Mouse (Mus musculus) MEL (cell line): Measurements from ENCODE around the gene Pigs. TPM values are rescaled to one million over a fixed set of nuclear protein-coding genes. Genes with fewer than 3 reads are reported as not detected.

ENCODE experiments used
- DNase-seq: peaks from one replicate; pipeline ENCODE4 v3.0.0; 2011; ENCODE audit warnings: low read depth, low spot score
- H3K27ac ChIP-seq: 2 replicates; pipeline ENCODE4 v1.5.1; 2012; ENCODE audit warnings: low read depth, mild to moderate bottlenecking, control low read depth, low read length, moderate library complexity; ENCODE audit not compliant: control insufficient read depth
- H3K27me3 ChIP-seq, 2 experiments: fragments of 150-350 bp in 1 of 2; sonication (generic) in 1 of 2; 2 replicates each; pipeline ENCODE4 v1.6.1; 2012; ENCODE audit warnings: low read length in 2 of 2, mild to moderate bottlenecking in 2 of 2, improper control_type of control experiment in 1 of 2, moderate library complexity in 1 of 2; ENCODE audit not compliant: insufficient read depth in 2 of 2, control insufficient read depth in 1 of 2
- H3K36me3 ChIP-seq, 2 experiments: 2 replicates each; pipeline ENCODE4 v1.6.1; 2012 to 2014; ENCODE audit warnings: low read length in 2 of 2, improper control_type of control experiment in 1 of 2, inconsistent platforms in 1 of 2, mild to moderate bottlenecking in 1 of 2; ENCODE audit not compliant: insufficient read depth in 2 of 2, control insufficient read depth in 1 of 2
- H3K4me1 ChIP-seq, 2 experiments: fragments of 150-350 bp in 1 of 2; sonication (generic) in 1 of 2; 2 replicates each; pipeline ENCODE4 v1.6.1; 2012; ENCODE audit warnings: low read length in 2 of 2, improper control_type of control experiment in 1 of 2, mild to moderate bottlenecking in 1 of 2; ENCODE audit not compliant: insufficient read depth in 2 of 2, control insufficient read depth in 1 of 2
- H3K4me3 ChIP-seq, 2 experiments: fragments of 150-350 bp in 1 of 2; sonication (generic) in 1 of 2; 2 replicates each; pipeline ENCODE4 v1.5.1; 2012; ENCODE audit warnings: low read depth in 2 of 2, low read length in 2 of 2, mild to moderate bottlenecking in 2 of 2, moderate library complexity in 2 of 2, control low read depth in 1 of 2, improper control_type of control experiment in 1 of 2; ENCODE audit not compliant: control insufficient read depth in 1 of 2, insufficient read depth in 1 of 2
- H3K79me2 ChIP-seq: 2 replicates; pipeline ENCODE4 v1.6.1; 2012; ENCODE audit warnings: mild to moderate bottlenecking, low read length, moderate library complexity; ENCODE audit not compliant: control insufficient read depth, poor library complexity, insufficient read depth
- H3K9ac ChIP-seq: 2 replicates; pipeline ENCODE4 v1.6.1; 2012; ENCODE audit warnings: low read depth, mild to moderate bottlenecking, control low read depth, low read length, moderate library complexity; ENCODE audit not compliant: control insufficient read depth, poor library complexity, severe bottlenecking
- H3K9me3 ChIP-seq: fragments of 150-350 bp; sonication (generic); replicated peaks from 2 replicates; pipeline ENCODE4 v1.6.1; 2012; ENCODE audit warnings: mild to moderate bottlenecking, low read length, improper control_type of control experiment, moderate library complexity; ENCODE audit not compliant: insufficient read depth
- CTCF ChIP-seq, 3 experiments: IDR thresholded peaks in 2 of 3; conservative IDR thresholded peaks in 1 of 3; 2 replicates each; pipeline ENCODE4 v1.5.1; 2011 to 2012; ENCODE audit warnings: low read length in 3 of 3, low read depth in 2 of 3, mild to moderate bottlenecking in 2 of 3, improper control_type of control experiment in 1 of 3, inconsistent platforms in 1 of 3, mixed read lengths in 1 of 3, moderate library complexity in 1 of 3; ENCODE audit not compliant: control insufficient read depth in 1 of 3, insufficient read depth in 1 of 3, poor library complexity in 1 of 3, severe bottlenecking in 1 of 3
- E2F4 ChIP-seq: IDR thresholded peaks from 2 replicates; pipeline ENCODE4 v1.6.1; 2011; ENCODE audit warnings: low read depth, low read length, improper control_type of control experiment, borderline replicate concordance
- HCFC1 ChIP-seq: IDR thresholded peaks from 2 replicates; pipeline ENCODE4 v1.6.1; 2012; ENCODE audit warnings: low read depth, mild to moderate bottlenecking, inconsistent platforms, low read length, improper control_type of control experiment, moderate library complexity
- MAFK ChIP-seq: IDR thresholded peaks from 2 replicates; pipeline ENCODE4 v1.6.1; 2011; ENCODE audit warnings: low read depth, mild to moderate bottlenecking, low read length, improper control_type of control experiment, borderline replicate concordance
- NRF1 ChIP-seq: IDR thresholded peaks from 2 replicates; pipeline ENCODE4 v1.6.1; 2014; ENCODE audit warnings: low read depth, mild to moderate bottlenecking, inconsistent platforms, low read length, improper control_type of control experiment, moderate library complexity; ENCODE audit not compliant: poor library complexity, insufficient read depth, severe bottlenecking
- POLR2AphosphoS2 ChIP-seq: IDR thresholded peaks from 2 replicates; pipeline ENCODE4 v1.6.1; 2011; ENCODE audit warnings: low read length, improper control_type of control experiment
- RAD21 ChIP-seq: IDR thresholded peaks from 2 replicates; pipeline ENCODE4 v1.6.1; 2011; ENCODE audit warnings: mild to moderate bottlenecking, low read depth, low read length, improper control_type of control experiment
- SIN3A ChIP-seq: IDR thresholded peaks from 2 replicates; pipeline ENCODE4 v1.6.1; 2012; ENCODE audit warnings: low read length, improper control_type of control experiment, inconsistent platforms
- SMC3 ChIP-seq: IDR thresholded peaks from 2 replicates; pipeline ENCODE4 v1.6.1; 2011; ENCODE audit warnings: low read depth, low read length, improper control_type of control experiment
- TBP ChIP-seq: IDR thresholded peaks from 2 replicates; pipeline ENCODE4 v1.8.0; 2011; ENCODE audit warnings: low read depth, low read length, improper control_type of control experiment
- USF1 ChIP-seq: IDR thresholded peaks from 2 replicates; pipeline ENCODE4 v1.6.1; 2014; ENCODE audit warnings: low read depth, mild to moderate bottlenecking, inconsistent platforms, low read length, improper control_type of control experiment, moderate library complexity
- ZC3H11A ChIP-seq: IDR thresholded peaks from 2 replicates; pipeline ENCODE4 v1.6.1; 2012; ENCODE audit warnings: low read depth, mild to moderate bottlenecking, inconsistent platforms, low read length, improper control_type of control experiment
- ZKSCAN1 ChIP-seq: IDR thresholded peaks from 2 replicates; pipeline ENCODE4 v1.6.1; 2012; ENCODE audit warnings: low read depth, mild to moderate bottlenecking, inconsistent platforms, low read length, improper control_type of control experiment, moderate library complexity
- polyA plus RNA-seq, 2 experiments: library from polyadenylated mRNA; stranded (reverse) in 1 of 2; unstranded in 1 of 2; fragments of >175 nt in 1 of 2; fragments of >200 nt in 1 of 2; gene quantifications; 2 replicates each; pipeline versions ENCODE4 v1.2.1 to v1.2.4; 2012; ENCODE audit warnings: low replicate concordance in 2 of 2, low read depth in 1 of 2; ENCODE audit not compliant: insufficient read length in 2 of 2, insufficient read depth in 1 of 2, missing spikeins in 1 of 2
- total RNA-seq: library from RNA; depleted of rRNA; stranded (reverse); fragments of 300-350 nt; gene quantifications from 2 replicates; pipeline ENCODE4 v1.2.3, GENCODE M21; 2012

The Pigs gene
- total and polyA plus RNA-seq, 3 experiments: 28.5 to 97.1 (median 51.2) TPM

DNA sequence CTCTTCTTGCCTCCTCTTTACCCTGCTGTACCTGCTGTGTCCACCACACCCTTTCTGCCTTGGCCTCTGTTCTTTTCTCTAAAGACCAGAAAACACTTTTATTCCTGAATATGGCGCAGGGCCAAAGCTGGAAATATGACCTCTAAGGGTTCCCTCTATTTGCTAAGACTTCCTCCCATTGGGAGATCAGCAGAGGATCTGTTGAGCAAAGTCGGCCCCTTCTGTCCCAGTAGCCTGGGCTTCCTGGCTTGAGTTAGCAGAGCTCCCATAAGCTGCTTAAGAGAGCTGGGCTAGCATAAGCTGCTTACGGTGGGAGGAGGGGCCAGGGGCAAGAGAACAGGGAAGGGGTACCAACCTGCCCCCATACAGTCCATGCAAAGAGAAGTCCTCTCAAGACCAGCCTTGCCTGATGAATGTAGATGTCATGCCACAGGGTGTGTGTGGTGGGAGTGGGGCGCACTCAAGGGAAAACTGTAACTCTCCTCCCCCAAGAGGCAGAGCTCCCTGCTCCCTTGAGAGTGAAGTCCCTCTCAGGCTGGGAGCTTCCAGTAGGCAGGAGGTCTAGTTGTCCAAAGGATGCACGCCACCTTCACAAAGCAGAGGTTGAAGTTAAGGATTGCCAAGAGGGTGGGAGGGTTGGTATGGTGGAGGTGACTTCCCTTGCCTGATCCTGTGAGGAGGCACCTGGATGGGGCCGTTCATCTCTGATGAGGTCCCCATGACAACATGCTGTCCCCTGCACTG lies 18.3 kb downstream of the Pigs start:
- Histone ChIP-seq H3K79me2 (peaks cover 9% of the 10 kb centered on the region), H3K27me3 (no peaks in the 10 kb centered on the region), H3K36me3 (peaks cover 0 to 21% of the 10 kb centered on the region in 2 experiments; a peak in 2 of 4 replicates), H3K9me3 (no peaks in the 10 kb centered on the region), H3K4me1 (peaks cover 13 to 25% of the 10 kb centered on the region in 2 experiments), H3K4me3 (peak overlapping the region in 1 of 2 experiments; percentile 6; a peak in 1 of 4 replicates), H3K27ac (peak overlapping the region; percentile 56), H3K9ac (peak overlapping the region; percentile 19; the same call in 1 of the 2 replicates)
- DNase-seq: peak; percentile 24
- TF ChIP-seq SIN3A: peak; percentile 2; the same call in 1 of the 2 replicates
- TF ChIP-seq POLR2AphosphoS2: no peak

DNA sequence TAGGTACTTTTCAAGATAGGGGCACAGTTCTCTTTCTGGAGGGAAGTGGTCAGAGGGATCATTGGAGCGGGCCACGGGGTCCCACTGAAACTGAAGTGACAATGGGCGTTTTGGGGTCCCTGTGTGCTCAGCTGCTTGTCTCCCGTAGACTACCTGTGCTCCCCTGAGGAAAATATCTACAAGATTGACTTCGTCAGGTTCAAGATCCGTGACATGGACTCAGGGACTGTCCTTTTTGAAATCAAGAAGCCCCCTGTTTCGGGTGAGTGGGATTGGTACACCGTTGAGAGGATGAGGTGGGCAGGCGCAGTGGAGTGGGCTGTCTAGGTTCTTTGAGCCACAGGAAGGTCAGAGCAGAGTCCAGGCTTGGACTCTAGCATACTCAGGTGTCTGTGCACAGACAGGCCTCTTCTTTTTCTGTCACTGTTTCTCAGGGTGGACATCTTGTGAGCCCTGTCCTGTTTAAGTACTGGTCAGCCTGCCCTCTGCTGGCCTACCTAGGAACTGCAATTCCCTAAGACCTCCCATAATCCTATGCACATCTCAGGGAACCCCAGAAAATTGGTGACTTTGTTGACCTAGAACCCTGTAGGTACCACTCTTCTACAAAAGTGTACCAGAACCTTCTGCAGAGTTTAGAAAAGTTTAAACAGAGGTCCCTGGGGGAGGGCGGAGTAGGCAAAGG lies 19.0 kb downstream of the Pigs start:
- Histone ChIP-seq H3K27ac (no peak overlapping the region), H3K4me3 (no peak overlapping the region), H3K9me3 (no peaks in the 10 kb centered on the region), H3K79me2 (peaks cover 9% of the 10 kb centered on the region), H3K27me3 (no peaks in the 10 kb centered on the region), H3K9ac (no peak overlapping the region), H3K36me3 (peaks cover 0 to 21% of the 10 kb centered on the region in 2 experiments; a peak in 2 of 4 replicates), H3K4me1 (peaks cover 13 to 25% of the 10 kb centered on the region in 2 experiments)
- TF ChIP-seq RAD21 (peak; percentile 49), CTCF (IDR thresholded peaks at IDR 0.05 in 2 of 3, conservative IDR thresholded peaks at IDR 0.05 in 1 of 3; ENCODE audit: control insufficient read depth in 1 of 3, insufficient read depth in 1 of 3, low read depth in 2 of 3, low read length in 3 of 3, poor library complexity in 1 of 3, severe bottlenecking in 1 of 3) (peak; percentile 86 to 98 (median 92)), SMC3 (peak; percentile 68), ZC3H11A (no peak), USF1 (no peak)
- peak; percentile 87 for DNase-seq

GRCm38 (mm10) chr11:78347908-78348307 lies 19.7 kb downstream of the Pigs start:
- H3K9ac ChIP-seq: no peak overlapping the region
- DNase-seq: no peak
- peaks cover 13 to 29% of the 10 kb centered on the region in 2 experiments for H3K4me1 ChIP-seq
- H3K9me3 ChIP-seq: no peaks in the 10 kb centered on the region
- no peaks in the 10 kb centered on the region for H3K27me3 ChIP-seq
- H3K79me2 ChIP-seq: peaks cover 9% of the 10 kb centered on the region
- H3K4me3 ChIP-seq: no peak overlapping the region
- H3K36me3 ChIP-seq: peaks cover 0 to 21% of the 10 kb centered on the region in 2 experiments; a peak in 2 of 4 replicates
- TF ChIP-seq HCFC1 (no peak), TBP (no peak), E2F4 (no peak), CTCF (IDR thresholded peaks at IDR 0.05 in 2 of 3, conservative IDR thresholded peaks at IDR 0.05 in 1 of 3; ENCODE audit: control insufficient read depth in 1 of 3, insufficient read depth in 1 of 3, low read depth in 2 of 3, low read length in 3 of 3, poor library complexity in 1 of 3, severe bottlenecking in 1 of 3) (no peak), NRF1 (no peak), SMC3 (no peak), ZKSCAN1 (no peak), MAFK (no peak)
- TF ChIP-seq, all 39 proteins: peak for 0
- no peak overlapping the region for H3K27ac ChIP-seq
